Mouse (Mus musculus) c-Kit-positive CD71-positive TER-119-positive erythroid progenitor cells, embryonic 14.5 days (primary cell): ENCODE data around the gene Trabd.

Experiments used
- DNase-seq: peaks from one replicate; pipeline ENCODE4 v3.0.0-alpha.2; 2013; ENCODE audit warnings: low spot score

The Trabd gene

DNA sequence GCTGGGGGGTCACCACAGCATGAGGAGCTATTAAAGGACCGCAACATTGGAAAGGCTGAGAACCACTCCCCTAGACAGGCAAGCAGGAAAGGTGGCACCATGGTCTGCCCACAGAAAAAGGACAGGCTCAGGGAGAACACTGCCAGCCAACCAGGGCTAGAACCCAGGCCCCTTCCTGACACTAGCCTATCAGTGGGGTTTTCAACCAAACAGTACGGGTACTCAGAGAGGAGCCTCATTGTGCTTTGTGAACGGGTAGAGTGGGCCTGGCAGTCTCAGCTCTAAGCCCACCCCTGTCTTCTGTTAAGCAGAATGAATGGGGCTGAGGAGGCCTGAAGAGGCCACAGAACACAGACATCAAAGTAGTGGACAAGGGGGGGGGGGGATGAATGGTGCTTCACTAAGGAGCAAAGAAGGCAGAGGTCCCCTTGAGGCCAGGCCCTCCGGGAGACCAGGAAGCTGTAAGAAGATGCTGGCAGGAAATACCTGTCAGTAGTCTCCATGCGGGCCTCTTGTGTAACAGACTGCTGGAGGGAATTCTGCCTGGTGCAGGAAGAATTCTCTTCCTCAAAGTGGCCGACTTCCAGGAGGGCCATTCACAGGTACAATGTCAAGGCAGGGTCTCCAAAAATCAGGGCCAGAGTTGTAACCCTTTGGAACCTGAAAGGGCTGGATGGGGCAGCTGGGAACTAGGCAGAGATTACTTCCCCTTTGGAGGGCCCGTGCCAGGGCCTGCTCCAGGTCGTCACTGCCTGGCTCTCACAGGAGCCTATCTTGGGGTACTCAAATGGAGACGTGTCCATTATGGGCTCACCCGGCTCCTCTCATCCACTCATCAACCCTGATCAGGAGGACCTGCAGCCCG lies at the start of gene Trabd:
Gene Trabd (plus strand): TSS at position 512 of the 865 bp plus-strand sequence.
- no peak for DNase-seq

DNA sequence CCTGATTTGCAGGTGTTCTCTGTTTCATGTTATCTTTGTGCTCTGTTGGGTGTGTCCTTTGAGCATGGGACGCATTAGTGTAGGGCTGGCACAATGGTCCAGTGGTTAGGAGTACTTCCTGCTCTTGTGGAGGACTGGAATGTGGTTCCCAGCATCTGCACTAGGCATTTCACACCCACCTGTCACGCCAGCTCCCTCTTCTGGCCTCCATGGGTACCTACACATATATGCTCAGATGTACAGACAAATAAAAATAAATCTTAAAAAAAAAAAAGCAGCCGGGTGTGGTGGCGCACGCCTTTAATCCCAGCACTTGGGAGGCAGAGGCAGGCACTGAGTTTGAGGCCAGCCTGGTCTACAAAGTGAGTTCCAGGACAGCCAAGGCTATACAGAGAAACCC lies 30.5 kb upstream of the Trabd start:
- DNase-seq: no peak

DNA sequence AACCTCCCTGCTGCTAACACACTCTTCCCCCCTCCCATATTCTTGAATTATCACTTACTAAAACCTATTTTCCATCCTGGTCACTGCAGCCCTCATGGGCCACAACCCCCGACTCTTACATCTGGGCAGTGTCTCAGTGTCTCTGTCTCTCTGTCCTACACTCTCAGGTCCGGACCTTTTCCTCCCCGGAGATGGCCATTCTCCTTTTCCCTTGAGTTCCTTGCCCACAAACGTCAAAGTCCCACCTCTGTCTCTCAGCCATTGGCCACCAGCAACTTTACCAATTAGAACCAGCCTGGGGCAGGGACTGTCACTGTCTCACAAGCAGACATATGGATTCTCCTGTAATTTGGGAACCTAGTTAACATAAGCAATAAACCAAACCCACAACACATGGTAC lies 28.6 kb upstream of the Trabd start:
- DNase-seq: no peak

DNA sequence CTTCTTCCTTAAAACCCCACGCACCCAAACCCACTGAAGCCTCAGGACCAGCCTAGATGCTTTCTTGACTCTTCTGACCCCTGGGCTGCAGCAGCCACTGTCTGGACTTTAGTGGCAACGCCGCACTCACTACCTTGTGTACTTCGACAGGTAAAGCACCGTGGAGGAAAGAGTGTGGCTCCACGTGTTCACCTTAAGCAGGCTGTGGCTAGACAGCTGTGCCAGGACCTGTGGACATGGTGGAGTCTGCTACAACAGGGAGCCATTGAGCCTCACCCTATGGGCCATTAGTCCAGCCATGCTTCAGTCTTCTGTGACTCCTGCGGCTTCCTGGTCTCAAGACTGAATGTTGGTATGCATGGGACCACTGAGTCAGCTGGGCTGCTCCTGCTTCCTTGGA lies 20.3 kb upstream of the Trabd start:
- no peak for DNase-seq

DNA sequence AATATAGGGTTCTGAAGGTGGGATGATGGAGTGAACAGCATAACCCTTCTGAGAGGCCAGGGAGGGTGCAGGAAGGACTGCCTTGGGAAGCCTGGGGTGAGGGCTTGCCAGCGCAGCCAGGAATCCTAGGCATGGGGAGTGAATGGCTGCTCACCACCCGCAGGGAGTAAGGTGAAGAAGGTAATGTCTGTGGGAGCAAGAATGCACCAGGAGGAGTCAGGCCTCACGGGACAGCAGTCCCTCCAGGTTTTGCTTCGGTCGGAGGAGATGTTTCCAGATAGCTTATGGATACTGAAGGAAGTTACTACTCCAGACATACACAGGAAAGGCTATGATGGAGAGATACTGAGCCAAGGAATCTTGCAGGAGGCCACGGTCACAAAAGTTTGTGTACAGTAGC lies 16.2 kb upstream of the Trabd start:
- DNase-seq: no peak

DNA sequence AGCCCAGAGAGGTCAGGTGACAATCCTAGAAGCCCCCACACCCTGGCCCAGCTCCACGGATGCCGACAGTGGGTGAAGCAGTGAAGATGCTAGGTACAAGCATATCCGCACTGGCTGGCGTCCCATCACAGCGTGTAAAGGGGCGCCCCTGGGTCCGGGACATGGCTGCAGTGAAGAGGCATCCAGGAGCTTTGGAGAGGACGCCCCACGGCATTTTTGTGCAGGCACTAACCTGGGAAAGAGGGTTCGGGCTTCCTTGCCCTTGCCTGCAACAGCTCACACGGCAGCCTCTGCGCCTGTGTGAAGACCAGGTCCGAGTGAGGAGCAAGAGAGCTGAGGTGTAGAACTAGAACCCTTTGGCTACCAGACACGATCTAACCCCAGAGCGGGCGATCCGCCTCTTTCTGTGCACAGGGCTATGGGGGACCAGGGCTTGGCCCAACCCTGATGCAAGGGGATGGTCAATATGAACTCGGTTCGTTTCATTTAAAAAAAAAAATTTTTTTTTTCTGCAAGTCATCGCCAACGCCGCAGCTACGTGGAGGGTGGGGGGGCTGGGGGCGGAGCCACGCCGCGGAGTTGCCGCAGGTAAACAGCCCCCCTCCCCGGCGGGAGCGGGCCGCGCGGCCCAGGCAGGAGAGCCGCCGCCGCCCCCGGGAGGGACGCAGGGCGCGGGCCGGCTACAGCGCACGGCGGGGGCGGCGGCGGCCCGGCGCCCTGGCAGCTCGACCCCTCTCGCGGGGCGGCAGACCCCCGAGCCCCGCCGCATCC lies 15.6 kb upstream of the Trabd start, which contains the start of gene Panx2:
Gene Panx2 (plus strand): TSS at position 574 of the 771 bp plus-strand sequence.
- no peak for DNase-seq

DNA sequence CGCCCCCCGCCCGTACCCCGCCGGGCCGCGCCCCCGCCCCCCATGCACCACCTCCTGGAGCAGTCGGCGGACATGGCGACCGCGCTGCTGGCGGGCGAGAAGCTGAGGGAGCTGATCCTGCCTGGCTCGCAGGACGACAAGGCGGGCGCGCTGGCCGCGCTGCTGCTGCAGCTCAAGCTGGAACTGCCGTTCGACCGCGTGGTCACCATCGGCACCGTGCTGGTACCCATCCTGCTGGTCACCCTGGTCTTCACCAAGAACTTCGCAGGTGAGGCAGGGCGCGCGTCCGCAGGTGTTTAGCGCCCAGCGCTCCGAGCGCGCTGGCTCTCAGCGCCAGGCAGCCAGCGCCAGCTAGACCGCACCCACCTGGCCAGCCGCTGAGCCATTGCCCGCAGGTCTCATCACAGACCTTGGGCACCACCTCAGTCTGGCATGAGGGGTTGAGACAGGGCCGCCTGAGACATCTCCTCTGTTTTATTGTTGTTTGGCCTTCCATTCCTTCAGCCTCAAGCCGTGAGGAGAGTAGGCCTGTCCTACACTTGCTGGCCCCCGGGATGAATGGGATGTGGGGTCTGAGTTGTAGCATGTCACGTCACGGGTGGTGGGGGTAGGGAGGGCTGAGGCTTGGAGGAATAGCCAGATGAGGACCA lies 14.8 kb upstream of the Trabd start:
- DNase-seq: no peak

DNA sequence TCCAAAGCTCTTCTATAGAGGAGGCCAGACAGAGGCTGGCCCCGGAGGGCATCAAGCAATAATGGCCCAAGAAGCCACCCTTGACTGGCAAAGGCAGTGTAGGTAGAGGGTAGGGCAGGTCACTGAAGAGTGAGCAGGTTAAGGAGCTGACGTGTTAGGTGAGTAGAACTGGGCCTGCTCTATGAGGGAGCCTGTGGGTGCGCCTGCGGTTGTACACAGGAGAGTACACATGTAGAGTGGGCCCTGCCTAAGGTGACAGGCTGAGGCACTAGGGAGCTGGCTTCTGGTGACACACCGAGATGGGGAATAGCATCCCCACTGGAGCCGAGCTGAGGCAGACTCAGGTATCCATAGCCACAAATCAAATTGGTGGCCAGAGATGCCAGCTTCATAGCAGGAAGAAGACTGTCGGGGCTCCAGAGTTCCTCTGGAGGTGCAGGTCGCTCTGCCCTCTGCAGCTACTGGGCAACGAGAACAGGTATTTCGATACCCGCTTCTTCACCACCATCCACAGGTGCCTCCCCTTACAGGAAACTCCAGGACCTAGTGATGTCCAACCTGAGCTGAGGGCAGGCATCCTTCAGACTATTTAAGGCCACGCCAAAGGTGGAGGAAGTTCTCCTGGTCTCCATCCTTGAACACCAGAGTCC lies 14.0 kb upstream of the Trabd start:
- no peak for DNase-seq

DNA sequence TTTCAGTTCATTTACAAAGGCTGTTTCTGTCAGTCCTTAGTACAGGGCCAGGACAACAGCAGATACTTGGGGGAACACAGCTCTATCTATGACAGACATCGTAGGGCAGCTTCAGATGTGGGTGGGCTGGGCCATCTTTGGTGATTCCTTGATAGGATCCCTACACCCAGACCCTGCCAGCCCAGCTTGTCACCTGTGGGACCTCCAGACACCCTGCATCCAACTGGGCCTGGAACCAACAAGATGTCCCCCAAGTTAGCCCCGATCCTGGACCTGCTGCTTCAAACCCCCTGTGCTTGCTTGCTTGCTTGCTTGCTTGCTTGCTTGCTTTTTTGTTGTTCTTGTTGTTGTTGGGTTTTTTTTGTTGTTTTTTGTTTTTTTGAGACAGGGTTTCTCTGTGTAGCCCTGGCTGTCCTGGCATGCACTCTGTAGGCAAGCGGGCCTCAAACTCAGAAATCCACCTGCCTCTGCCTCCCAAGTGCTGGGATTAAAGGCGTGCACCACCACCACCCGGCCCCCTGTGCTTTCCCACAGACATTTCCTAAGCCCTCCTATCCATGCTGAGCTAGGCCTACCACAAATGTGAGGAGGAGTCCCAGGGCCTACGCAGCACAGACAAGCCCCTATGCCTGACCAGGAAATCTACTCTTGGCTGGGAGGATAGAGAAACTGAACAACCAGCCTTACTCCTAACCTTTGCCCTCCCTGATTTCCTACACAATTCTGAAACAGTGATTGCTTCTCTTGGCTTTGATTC lies 13.0 kb upstream of the Trabd start:
- no peak for DNase-seq

DNA sequence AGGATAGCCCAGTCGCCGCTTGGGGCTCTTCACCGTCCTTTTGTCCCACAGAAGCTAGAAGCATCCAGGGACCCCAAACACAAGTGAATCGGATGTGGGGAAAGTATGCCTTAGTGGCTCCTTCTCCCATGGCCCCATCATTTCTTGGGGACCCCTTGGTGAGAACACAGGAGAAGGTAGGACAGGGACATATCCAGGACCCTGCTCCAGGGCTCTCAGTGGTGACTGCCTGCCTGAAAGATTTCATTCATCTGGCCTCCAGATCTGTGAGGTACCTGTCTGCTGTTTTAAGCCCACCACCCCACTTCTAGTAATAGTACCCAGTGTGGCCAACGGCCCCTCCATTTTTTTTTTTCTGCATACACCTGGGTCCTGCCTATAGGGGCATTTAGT lies 12.4 kb upstream of the Trabd start:
- no peak for DNase-seq

DNA sequence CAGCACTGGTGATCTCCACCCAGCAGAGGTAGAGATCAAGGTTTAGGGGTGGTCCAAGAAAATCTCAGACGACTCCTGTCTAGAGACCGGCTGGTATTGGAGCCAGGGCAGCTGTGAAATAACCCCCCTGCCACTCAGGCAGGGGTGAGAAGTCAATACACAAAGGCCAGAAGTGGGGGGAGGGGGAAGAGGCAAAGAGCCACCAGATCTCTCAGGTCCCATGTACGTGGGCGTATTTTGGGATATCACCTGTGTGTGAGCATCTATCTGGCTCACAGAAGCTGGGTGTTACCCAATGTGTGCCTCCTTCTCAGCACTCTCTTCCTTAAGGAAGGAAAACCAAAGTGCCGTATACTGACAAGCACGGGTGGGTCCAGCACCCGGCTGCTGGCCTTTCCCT lies 11.9 kb upstream of the Trabd start:
- no peak for DNase-seq

DNA sequence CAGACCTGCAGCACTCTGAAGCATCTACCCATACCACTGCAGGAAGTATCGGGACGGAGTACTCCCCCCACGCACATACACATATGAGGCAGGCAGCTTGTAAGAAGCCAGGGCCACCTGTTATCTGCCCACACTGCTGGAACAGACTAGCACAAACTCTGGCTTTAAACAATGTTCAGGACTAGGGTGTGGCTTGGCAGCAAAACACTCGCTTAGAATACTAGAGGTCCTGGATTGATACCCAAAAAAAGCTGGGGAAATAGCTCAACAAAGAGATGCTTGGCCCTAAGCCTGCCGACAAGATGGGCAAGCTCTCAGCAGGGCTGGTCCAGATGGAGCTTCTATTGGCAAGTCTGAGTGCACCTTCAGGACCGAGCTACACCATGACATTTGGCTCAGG lies 11.4 kb upstream of the Trabd start:
- no peak for DNase-seq

DNA sequence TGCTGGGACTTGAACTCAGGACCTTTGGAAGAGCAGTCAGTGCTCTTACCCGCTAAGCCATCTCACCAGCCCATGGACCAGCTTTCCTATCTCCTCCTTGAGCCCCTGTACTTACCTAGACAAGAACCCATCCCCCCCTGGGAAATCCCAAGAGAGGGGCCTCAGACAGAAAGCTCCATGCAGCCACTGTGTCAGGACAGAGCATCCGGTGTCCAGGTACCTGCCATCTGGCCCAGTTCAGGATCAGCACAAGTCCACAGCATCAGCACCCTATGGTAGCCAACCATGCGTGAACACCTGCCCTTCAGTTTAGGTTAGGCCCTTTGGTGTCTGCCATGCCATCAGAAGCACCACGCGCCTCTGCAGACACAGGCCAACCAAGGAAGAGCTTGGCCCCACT lies 10.0 kb upstream of the Trabd start:
- no peak for DNase-seq

DNA sequence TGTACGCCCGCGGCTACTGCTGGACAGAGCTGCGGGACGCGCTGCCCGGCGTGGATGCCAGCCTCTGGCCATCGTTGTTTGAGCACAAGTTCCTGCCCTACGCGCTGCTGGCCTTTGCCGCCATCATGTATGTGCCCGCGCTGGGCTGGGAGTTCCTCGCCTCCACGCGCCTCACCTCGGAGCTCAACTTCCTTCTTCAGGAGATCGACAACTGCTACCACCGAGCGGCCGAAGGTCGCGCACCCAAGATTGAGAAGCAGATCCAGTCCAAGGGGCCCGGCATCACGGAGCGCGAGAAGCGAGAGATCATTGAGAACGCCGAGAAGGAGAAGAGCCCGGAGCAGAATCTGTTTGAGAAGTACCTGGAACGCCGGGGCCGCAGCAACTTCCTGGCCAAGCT lies 7.3 kb upstream of the Trabd start:
- no peak for DNase-seq

DNA sequence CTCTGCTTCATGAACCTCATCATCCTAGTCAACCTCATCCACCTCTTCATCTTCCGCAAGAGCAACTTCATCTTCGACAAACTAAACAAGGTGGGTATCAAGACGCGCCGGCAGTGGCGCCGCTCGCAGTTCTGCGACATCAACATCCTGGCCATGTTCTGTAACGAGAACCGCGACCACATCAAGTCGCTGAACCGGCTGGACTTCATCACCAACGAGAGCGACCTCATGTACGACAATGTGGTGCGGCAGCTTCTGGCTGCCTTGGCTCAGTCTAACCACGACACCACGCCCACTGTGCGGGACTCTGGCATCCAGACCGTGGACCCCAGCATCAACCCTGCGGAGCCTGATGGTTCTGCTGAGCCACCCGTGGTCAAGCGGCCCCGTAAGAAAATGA lies 6.7 kb upstream of the Trabd start:
- no peak for DNase-seq

DNA sequence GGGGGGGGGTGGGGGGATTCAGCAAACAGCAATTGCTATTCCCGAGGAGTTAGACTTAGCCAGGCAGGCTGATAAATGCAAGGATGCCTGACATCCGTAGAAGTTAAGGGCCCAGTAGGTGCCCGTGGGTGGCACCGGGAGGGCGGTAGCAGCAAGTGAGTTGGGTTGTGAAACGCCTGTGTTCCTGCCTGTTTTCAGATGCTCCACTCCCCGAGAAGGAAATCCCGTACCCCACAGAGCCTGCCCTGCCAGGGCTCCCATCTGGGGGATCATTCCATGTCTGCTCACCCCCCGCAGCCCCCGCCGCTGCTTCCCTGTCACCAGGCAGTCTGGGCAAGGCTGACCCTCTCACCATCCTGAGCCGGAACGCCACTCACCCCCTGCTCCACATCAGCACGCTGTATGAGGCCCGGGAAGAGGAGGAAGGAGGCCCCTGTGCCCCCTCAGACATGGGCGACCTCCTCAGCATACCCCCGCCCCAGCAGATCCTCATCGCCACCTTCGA lies 5.5 kb upstream of the Trabd start:
- no peak for DNase-seq

DNA sequence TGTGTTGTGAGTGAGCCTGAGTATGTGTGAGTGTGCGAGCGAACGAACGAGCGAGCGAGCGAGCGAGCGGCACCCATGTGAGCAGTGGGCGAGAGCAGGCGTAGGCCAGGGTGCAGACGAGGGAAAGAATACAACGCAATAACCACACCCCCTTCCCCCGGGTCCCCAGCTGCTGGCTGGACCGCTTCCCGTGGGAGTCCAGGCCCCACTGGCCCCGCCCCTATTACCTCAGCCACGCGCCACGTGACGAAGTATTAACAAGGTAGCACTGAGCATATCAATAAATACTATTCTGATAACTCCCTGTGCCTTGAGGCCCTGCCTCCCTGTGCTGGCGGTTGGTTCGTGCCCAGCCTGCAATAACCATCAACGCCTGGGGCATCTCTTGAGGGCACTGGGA lies 4.3 kb upstream of the Trabd start:
- no peak for DNase-seq

DNA sequence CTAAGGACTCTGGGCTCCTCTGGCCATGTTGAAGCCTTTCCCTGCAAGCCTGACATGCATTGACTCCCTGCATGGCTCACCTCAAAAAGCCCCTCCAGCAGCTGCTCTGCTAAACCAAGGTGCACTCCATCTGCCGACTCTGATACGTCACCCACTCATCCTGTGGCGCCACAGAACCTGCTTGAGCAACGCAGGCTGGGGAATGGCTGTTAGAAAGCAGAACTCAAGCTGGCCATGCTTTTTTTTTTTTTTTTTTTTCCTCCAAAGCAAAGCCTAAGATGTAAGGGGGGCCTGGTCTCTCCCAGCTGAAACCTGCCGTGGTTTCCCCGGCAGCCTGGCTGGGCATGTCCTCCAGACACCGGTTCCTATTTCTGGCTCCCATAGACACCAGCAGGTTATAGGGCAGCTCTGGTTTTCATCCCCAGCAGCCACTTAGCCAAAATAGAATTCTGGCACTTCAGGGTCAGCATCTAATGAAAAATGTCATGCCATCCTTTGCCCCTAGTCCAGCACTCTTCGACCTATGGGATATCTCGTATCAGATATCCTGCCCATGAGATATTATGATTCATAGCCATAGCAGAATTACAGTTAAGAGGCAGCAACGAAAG lies 826 bp upstream of the Trabd start:
- DNase-seq: no peak

DNA sequence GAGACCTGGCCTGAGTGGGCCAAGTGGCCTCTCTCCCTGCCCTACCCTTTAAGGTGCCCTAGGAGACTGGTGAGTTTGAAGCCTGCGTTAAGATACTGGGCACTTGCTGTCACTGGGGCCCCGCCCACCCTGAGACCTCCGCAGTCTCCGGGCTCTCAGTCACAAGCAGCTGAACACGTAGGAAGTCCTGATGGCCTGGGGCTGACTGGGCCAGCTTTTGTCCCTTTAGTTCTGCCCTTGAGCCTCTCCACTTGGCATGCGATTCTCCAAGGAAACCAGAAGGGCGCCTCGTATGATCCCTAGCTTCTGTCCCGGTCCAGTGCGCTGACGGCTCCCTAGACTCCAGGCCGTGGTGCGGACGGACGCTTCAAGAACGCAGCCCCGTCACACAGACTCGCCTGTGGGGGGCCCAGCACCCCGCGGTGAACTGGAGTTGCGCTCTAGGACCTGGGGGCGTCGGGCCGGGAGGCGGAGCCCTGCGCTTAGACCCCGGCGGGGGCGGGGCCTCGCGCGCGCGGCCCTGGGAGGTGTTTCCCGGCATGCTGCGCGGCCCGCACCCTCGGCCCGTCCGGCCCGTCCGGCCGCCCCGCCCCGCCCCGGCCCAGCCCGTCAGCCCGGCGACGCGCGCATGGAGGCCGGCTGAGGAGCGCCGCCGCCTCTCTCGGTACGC lies 689 bp downstream of the Trabd start:
- DNase-seq: peak; percentile 60

DNA sequence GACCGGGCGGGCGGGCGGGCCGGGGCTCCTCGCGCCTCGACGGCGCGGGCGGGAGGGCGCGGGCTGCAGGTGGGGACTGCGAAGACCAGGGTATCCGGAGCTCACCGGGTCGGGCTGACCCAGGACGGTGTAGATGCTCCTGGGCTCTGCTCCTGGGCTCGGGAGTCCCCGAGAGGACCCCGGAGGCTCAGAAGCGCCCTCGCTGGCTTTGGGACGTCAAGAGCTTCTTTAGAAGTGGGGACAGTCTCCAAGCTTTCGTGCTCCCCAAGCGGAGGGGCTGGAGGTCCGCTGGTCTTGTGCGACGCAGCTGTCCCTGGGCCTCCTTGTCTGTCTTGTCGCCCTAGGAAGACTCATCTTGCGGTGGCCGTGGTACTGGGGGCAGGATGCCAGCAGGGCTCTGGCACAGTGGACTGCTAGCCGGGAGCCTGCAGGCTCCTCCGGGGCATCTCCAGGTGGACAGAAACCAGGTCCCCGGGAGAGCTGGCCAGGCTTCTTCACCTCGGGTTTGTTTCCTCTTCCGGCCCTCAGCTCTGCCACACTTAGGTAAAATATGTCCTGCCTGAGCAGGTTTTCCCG lies 1.3 kb downstream of the Trabd start:
- DNase-seq: peak; percentile 28
